Mouse (Mus musculus): ENCODE results near the gene Sema4a. TPM values are rescaled to one million over a fixed set of nuclear protein-coding genes. Genes with fewer than 3 reads are reported as not detected.

The Sema4a gene
- polyA plus RNA-seq, 1 experiment from 2014 or later, result 5.3 TPM

- no peak for ATAC-seq (ENCODE audit: borderline replicate concordance, extremely low read depth, low FRiP score, low TSS enrichment)
- peaks cover 10% of the 10 kb centered on the region for H3K4me1 ChIP-seq
- peaks cover 33% of the 10 kb centered on the region for H3K36me3 ChIP-seq
- H3K27me3 ChIP-seq, result peaks cover 41% of the 10 kb centered on the region
- H3K4me3 ChIP-seq, result no peak overlapping the region
- H3K27ac ChIP-seq, result no peak overlapping the region
- H3K9ac ChIP-seq, result no peak overlapping the region
- WGBS, result 6% methylated on average over 5 of the region's 5 CpGs
- no peak overlapping the region for H3K4me2 ChIP-seq
- H3K9me3 ChIP-seq, result no peaks in the 10 kb centered on the region
Measured at GRCm38 (mm10) chr3:88483621-88484020, 22.6 kb upstream of the Sema4a start.

DNA sequence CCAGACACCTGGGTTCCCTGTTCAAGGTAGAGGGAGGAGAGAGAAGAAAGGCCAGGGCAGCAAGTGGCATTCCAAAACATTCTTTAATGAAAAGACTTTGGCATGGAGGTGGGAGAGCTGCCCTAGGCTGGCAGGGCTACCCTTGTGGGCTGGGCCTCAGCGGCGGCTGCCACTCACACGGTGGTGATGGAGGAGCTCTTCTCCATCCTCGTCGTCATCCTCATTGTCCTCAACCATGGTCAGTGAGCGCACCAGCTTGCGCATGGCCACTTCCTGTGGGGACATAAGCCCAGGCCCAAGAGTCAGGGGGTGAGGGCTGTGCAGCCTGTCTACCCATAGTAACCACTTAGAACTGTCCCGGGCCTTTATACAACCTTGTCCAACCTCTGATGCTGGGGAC lies 22.2 kb upstream of the Sema4a start:
- ATAC-seq (ENCODE audit: borderline replicate concordance, extremely low read depth, low FRiP score, low TSS enrichment), result no peak
- Histone ChIP-seq H3K36me3 (peaks cover 33% of the 10 kb centered on the region), H3K9ac (no peak overlapping the region), H3K4me2 (no peak overlapping the region), H3K27me3 (peaks cover 41% of the 10 kb centered on the region), H3K9me3 (no peaks in the 10 kb centered on the region), H3K4me3 (no peak overlapping the region), H3K27ac (no peak overlapping the region), H3K4me1 (peaks cover 6% of the 10 kb centered on the region; the same call in 1 of the 2 replicates)
- WGBS, result 68% methylated on average over 8 of the region's 8 CpGs

- Histone ChIP-seq H3K36me3 (peaks cover 30% of the 10 kb centered on the region), H3K9ac (0 out of 2 replicates have a peak overlapping the region, but pooled peaks have one; percentile 6), H3K27ac (no peak overlapping the region), H3K4me1 (peaks cover 6% of the 10 kb centered on the region; the same call in 1 of the 2 replicates), H3K4me2 (no peak overlapping the region), H3K4me3 (no peak overlapping the region), H3K9me3 (no peaks in the 10 kb centered on the region), H3K27me3 (peaks cover 41% of the 10 kb centered on the region)
- 31% methylated on average over 18 of the region's 18 CpGs for WGBS
- no peak for ATAC-seq (ENCODE audit: borderline replicate concordance, extremely low read depth, low FRiP score, low TSS enrichment)
Measured at GRCm38 (mm10) chr3:88482336-88482735, 21.4 kb upstream of the Sema4a start.

GRCm38 (mm10) chr3:88481372-88482040 lies 20.5 kb upstream of the Sema4a start:
- no peak for ATAC-seq (ENCODE audit: borderline replicate concordance, extremely low read depth, low FRiP score, low TSS enrichment)

DNA sequence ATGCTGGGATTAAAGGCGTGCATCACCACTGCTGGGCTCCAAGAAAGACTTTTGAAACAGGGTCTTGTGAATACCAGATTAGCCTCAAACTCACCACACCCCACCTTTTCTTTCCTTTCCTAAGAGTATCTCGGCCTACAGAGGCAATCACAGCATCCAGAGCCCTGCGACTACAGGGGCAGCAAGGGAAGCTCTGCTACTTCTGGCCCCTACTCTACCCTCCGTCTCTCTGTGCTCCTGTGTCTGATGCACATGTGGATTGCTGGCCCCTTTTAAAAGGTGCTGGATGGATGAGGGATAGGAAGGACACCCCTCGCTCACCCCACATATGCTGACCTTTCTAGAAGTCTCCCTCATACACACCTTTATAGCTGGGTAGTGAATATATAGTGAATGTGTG lies 19.7 kb upstream of the Sema4a start:
- Histone ChIP-seq H3K9ac (no peak overlapping the region), H3K36me3 (peaks cover 16% of the 10 kb centered on the region), H3K4me1 (peaks cover 6% of the 10 kb centered on the region; the same call in 1 of the 2 replicates), H3K4me3 (no peak overlapping the region), H3K27me3 (peaks cover 24% of the 10 kb centered on the region), H3K4me2 (no peak overlapping the region), H3K9me3 (no peaks in the 10 kb centered on the region), H3K27ac (no peak overlapping the region)
- no peak for ATAC-seq (ENCODE audit: borderline replicate concordance, extremely low read depth, low FRiP score, low TSS enrichment)
- WGBS, result 89% methylated on average over 5 of the region's 5 CpGs

More at GRCm38 (mm10) chr3:88481372-88482040, 20.5 kb upstream of the Sema4a start:
- peaks cover 32% of the 10 kb centered on the region for H3K27me3 ChIP-seq
- peaks cover 23% of the 10 kb centered on the region for H3K36me3 ChIP-seq
- no peak overlapping the region for H3K4me2 ChIP-seq
- no peak overlapping the region for H3K4me3 ChIP-seq
- H3K4me1 ChIP-seq, result peaks cover 6% of the 10 kb centered on the region; the same call in 1 of the 2 replicates
- no peaks in the 10 kb centered on the region for H3K9me3 ChIP-seq
- 48% methylated on average over 8 of the region's 8 CpGs for WGBS
- peak overlapping the region; percentile 6; the same call in 1 of the 2 replicates for H3K9ac ChIP-seq
- no peak overlapping the region for H3K27ac ChIP-seq

DNA sequence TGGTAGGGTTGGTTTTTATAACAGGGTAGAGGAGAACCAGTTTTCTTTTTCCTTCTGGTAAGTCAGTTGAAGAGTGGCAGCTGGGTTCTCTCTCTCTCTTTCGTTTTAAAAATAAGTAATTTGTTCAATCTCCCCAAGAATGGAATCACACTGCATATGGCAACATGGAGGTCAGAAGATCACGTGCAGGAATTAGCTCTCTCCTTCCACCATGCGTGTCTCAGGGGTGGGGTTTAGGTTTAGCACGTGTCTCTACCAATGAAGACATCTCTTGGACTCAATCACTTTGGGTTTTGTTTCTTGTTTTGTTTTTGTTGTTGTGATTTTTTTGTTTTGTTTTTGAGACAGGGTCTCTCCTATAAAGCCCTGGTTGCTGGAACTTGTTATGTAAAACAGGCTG lies 18.8 kb upstream of the Sema4a start:
- ATAC-seq (ENCODE audit: borderline replicate concordance, extremely low read depth, low FRiP score, low TSS enrichment), result no peak
- Histone ChIP-seq H3K9ac (no peak overlapping the region), H3K4me2 (no peak overlapping the region), H3K4me1 (peaks cover 4% of the 10 kb centered on the region; the same call in 1 of the 2 replicates), H3K36me3 (peaks cover 13% of the 10 kb centered on the region), H3K27ac (no peak overlapping the region), H3K4me3 (no peak overlapping the region), H3K27me3 (peaks cover 17% of the 10 kb centered on the region), H3K9me3 (no peaks in the 10 kb centered on the region)
- 75% methylated on average over 4 of the region's 4 CpGs for WGBS

GRCm38 (mm10) chr3:88479163-88479562 lies 18.2 kb upstream of the Sema4a start:
- no peak for ATAC-seq (ENCODE audit: borderline replicate concordance, extremely low read depth, low FRiP score, low TSS enrichment)
- no peaks in the 10 kb centered on the region for H3K4me1 ChIP-seq
- no peaks in the 10 kb centered on the region for H3K9me3 ChIP-seq
- H3K4me2 ChIP-seq, result no peak overlapping the region
- H3K4me3 ChIP-seq, result no peak overlapping the region
- peaks cover 10% of the 10 kb centered on the region; the same call in 1 of the 2 replicates for H3K27me3 ChIP-seq
- no peak overlapping the region for H3K27ac ChIP-seq
- peaks cover 9% of the 10 kb centered on the region for H3K36me3 ChIP-seq
- no peak overlapping the region for H3K9ac ChIP-seq
- WGBS, result 38% methylated on average over 3 of the region's 3 CpGs

DNA sequence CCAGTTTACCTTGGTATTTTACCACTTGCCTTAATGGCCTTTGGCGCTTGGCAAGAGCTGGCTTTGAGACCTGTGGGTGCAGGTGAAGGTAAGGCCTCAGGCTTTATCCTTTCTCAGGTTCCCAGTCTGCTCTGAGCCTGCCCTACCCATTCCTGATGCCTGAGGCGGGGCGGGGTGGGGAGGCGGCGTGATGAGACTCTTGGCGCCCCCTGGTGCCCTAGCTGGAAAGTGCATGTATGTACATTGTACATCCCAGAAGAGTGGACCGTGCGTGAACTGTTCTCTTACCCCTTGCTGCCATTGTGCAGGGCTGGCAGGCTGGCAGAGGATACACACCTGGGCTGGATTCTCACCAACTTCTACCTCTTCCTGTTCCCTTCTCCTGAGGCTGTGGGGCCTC lies 16.8 kb upstream of the Sema4a start:
- ATAC-seq (ENCODE audit: borderline replicate concordance, extremely low read depth, low FRiP score, low TSS enrichment), result peak; percentile 69
- H3K4me3 ChIP-seq, result no peak overlapping the region
- H3K27me3 ChIP-seq, result peaks cover under 1% of the 10 kb centered on the region; the same call in 1 of the 2 replicates
- no peak overlapping the region for H3K9ac ChIP-seq
- no peaks in the 10 kb centered on the region for H3K4me1 ChIP-seq
- H3K36me3 ChIP-seq, result peaks cover 4% of the 10 kb centered on the region
- no peak overlapping the region for H3K4me2 ChIP-seq
- WGBS, result 1% methylated on average over 8 of the region's 8 CpGs
- H3K9me3 ChIP-seq, result no peaks in the 10 kb centered on the region
- H3K27ac ChIP-seq, result no peak overlapping the region

- no peaks in the 10 kb centered on the region for H3K9me3 ChIP-seq
- no peak overlapping the region for H3K4me2 ChIP-seq
- H3K9ac ChIP-seq, result no peak overlapping the region
- no peak overlapping the region for H3K27ac ChIP-seq
- WGBS, result 65% methylated on average over 6 of the region's 6 CpGs
- H3K4me3 ChIP-seq, result no peak overlapping the region
- no peaks in the 10 kb centered on the region for H3K27me3 ChIP-seq
- no peak for ATAC-seq (ENCODE audit: borderline replicate concordance, extremely low read depth, low FRiP score, low TSS enrichment)
- no peaks in the 10 kb centered on the region for H3K4me1 ChIP-seq
- no peaks in the 10 kb centered on the region for H3K36me3 ChIP-seq
Measured at GRCm38 (mm10) chr3:88476403-88476802, 15.4 kb upstream of the Sema4a start.

DNA sequence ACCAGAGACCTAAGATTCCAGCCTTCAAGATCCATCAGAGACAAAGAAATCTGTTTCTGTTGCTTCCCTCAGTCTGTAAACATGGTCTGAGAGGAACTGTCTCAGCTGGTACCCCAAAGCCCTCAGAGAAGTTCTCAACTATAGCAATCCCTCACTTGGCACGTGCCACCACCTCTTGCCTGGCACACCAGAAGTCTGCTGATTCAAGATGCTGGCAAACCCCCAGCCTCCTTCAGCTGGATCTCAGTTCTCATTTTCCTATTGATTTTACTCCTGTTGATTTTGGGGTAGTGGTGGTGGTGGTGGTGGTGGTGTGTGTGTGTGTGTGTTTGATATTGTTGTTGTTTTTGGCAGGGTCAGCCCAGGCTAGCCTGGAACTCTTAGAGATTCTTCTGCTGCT lies 12.6 kb upstream of the Sema4a start:
- H3K9me3 ChIP-seq, result no peaks in the 10 kb centered on the region
- no peak overlapping the region for H3K4me3 ChIP-seq
- no peak overlapping the region for H3K27ac ChIP-seq
- H3K4me1 ChIP-seq, result no peaks in the 10 kb centered on the region
- no peak overlapping the region for H3K4me2 ChIP-seq
- H3K27me3 ChIP-seq, result no peaks in the 10 kb centered on the region
- H3K9ac ChIP-seq, result no peak overlapping the region
- ATAC-seq (ENCODE audit: borderline replicate concordance, extremely low read depth, low FRiP score, low TSS enrichment), result no peak
- 72% methylated on average over 1 of the region's 1 CpGs for whole genome bisulfite sequencing
- H3K36me3 ChIP-seq, result no peaks in the 10 kb centered on the region

DNA sequence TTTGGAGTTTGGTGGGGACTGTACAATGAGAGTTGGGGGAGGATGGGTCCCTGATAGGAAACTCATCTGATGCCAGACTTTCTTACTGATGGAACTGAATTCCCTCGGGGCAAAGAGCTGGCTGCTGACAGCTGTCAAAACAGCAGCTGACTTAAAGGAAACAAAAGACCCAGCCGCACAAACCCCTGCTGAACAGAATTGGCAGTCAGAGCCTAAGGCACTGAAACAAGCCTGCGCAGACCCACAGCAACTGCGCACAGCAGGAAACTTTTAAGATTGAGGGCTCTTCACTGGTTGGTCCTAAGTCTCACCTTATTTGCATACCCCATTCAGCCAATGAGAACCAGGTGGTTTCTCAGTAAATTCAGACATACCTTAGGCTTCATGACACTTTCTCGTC lies 12.0 kb upstream of the Sema4a start:
- Histone ChIP-seq H3K36me3 (no peaks in the 10 kb centered on the region), H3K9ac (no peak overlapping the region), H3K27ac (no peak overlapping the region), H3K9me3 (no peaks in the 10 kb centered on the region), H3K4me1 (no peaks in the 10 kb centered on the region), H3K27me3 (no peaks in the 10 kb centered on the region), H3K4me3 (no peak overlapping the region), H3K4me2 (no peak overlapping the region)
- peak; percentile 44; the same call in 1 of the 2 replicates for ATAC-seq (ENCODE audit: borderline replicate concordance, extremely low read depth, low FRiP score, low TSS enrichment)
- WGBS, result 36% methylated on average over 5 of the region's 5 CpGs

GRCm38 (mm10) chr3:88470943-88471479 lies 10.0 kb upstream of the Sema4a start:
- Histone ChIP-seq H3K4me2 (no peak overlapping the region), H3K36me3 (no peaks in the 10 kb centered on the region), H3K9ac (no peak overlapping the region), H3K4me1 (no peaks in the 10 kb centered on the region), H3K9me3 (no peaks in the 10 kb centered on the region), H3K27me3 (no peaks in the 10 kb centered on the region), H3K4me3 (no peak overlapping the region), H3K27ac (no peak overlapping the region)
- 39% methylated on average over 10 of the region's 10 CpGs for WGBS
- ATAC-seq (ENCODE audit: borderline replicate concordance, extremely low read depth, low FRiP score, low TSS enrichment), result no peak; the same call in 1 of the 2 replicates

All from lung, embryonic 15.5 days (tissue).